25 mouse cellular contexts compared by ENCODE assay signal in the genomic region with DNA sequence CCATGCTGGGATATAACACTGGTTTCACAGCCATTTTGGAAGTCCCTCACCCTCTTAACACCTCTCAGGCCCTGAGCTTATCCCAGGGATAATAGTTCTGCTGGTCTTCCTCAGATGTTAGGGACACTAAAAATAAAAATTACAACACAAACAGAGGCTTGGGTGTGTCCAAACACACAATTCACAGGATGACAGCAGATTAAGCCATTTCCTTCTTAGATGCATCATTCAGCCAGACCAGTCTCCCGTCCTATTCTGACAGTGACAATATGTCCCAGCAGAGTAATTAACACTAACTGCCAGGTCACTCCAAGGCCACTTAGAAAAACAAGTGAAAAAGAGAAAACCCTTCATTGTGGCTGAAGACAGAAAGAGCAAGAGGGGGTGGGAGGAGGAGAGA. TPM values are rescaled to one million over a fixed set of nuclear protein-coding genes. Genes with fewer than 3 reads are reported as not detected.
DNase-seq lines count a peak whose midpoint lies in the region; ATAC-seq and TF ChIP-seq lines count a peak whose summit lies in the region.
"Had no signal": no experiment of that assay in that cellular context is flagged by ENCODE, and none has a peak within 500 bp of the region (broad histone marks: within the 10 kb centered on the region; RNA-seq: fewer than 3 reads in every experiment).

No protein-coding gene starts in this region.

- intact Hi-C loops in heart, postnatal 25 days (cut with DNase I), result no loop called here

- H3K27ac ChIP-seq in kidney, postnatal 0 days, result 0 out of 2 replicates have a peak overlapping the region, but pooled peaks have one; percentile 22
- no peak overlapping the region for H3K27ac ChIP-seq in neural tube, embryonic 15.5 days (replicated peaks)
- H3K27ac ChIP-seq: embryonic facial prominence, embryonic 10.5 days; forebrain, embryonic 13.5 days; heart, embryonic 10.5 days; hindbrain, embryonic 10.5 days; hindbrain, embryonic 15.5 days had no signal

- WGBS in kidney, postnatal 0 days, result 7% methylated on average over 1 of the region's 1 CpGs
- 14% methylated on average over 1 of the region's 1 CpGs for WGBS in neural tube, embryonic 15.5 days

- DNase-seq in heart, adult 8-10 months (ENCODE audit: low spot score), result peak; percentile 1
- no peak for DNase-seq in heart, postnatal 25 days (ENCODE audit: low spot score)
- no peak for DNase-seq in kidney, postnatal 0 days (ENCODE audit: low spot score)
- DNase-seq in kidney, adult 18-20 months, result no peak
- peak; percentile 49 for DNase-seq in lung, postnatal 36 days
- no peak for DNase-seq in lung, adult 18-20 months
- no peak for DNase-seq in embryo, embryonic 10.5 days (ENCODE audit: low spot score)
- DNase-seq: adrenal gland, postnatal 10 days; cerebellum, adult 11-12 months; cerebellum, adult 9-11 months; cerebellum, postnatal 36 days; forebrain, postnatal 0 days; gastrocnemius, postnatal 25 days; heart, postnatal 10 days had no signal

- no peaks in the 10 kb centered on the region for H3K36me3 ChIP-seq in kidney, postnatal 0 days (ENCODE audit: insufficient read depth, low read length)
- H3K36me3 ChIP-seq in neural tube, embryonic 15.5 days, result no peaks in the 10 kb centered on the region
- H3K36me3 ChIP-seq: embryonic facial prominence, embryonic 10.5 days; heart, embryonic 10.5 days; hindbrain, embryonic 10.5 days; hindbrain, embryonic 15.5 days had no signal

- no peak for ATAC-seq in kidney, postnatal 0 days (replicated peaks; ENCODE audit: low FRiP score, low read depth)
- no peak for ATAC-seq in neural tube, embryonic 15.5 days (ENCODE audit: low FRiP score)
- ATAC-seq: forebrain, embryonic 13.5 days; forebrain, postnatal 0 days had no signal

- H3K27me3 ChIP-seq in kidney, postnatal 0 days (ENCODE audit: insufficient read depth, low read length), result no peaks in the 10 kb centered on the region
- 0 out of 2 replicates have a peak, but pooled peaks cover 6% of the 10 kb centered on the region for H3K27me3 ChIP-seq in neural tube, embryonic 15.5 days (replicated peaks)

- H3K4me1 ChIP-seq in kidney, postnatal 0 days (replicated peaks; ENCODE audit: insufficient read depth, low read length), result peaks cover 30% of the 10 kb centered on the region
- H3K4me1 ChIP-seq in neural tube, embryonic 15.5 days, result peaks cover 14% of the 10 kb centered on the region; the same call in 1 of the 2 replicates
- H3K4me1 ChIP-seq: forebrain, embryonic 13.5 days; heart, embryonic 10.5 days; hindbrain, embryonic 15.5 days had no signal

- peak overlapping the region; percentile 18; the same call in 1 of the 2 replicates for H3K4me2 ChIP-seq in kidney, postnatal 0 days (ENCODE audit: low read length)
- peak overlapping the region; percentile 17; the same call in 1 of the 2 replicates for H3K4me2 ChIP-seq in neural tube, embryonic 15.5 days
- H3K4me2 ChIP-seq: forebrain, embryonic 13.5 days; hindbrain, embryonic 15.5 days had no signal

- H3K9me3 ChIP-seq in kidney, postnatal 0 days (replicated peaks; ENCODE audit: low read length), result no peaks in the 10 kb centered on the region
- no peaks in the 10 kb centered on the region for H3K9me3 ChIP-seq in neural tube, embryonic 15.5 days (replicated peaks)
- H3K9me3 ChIP-seq: embryonic facial prominence, embryonic 10.5 days; forebrain, embryonic 13.5 days; heart, embryonic 10.5 days; hindbrain, embryonic 10.5 days; hindbrain, embryonic 15.5 days had no signal

- H3K4me3 ChIP-seq in kidney, postnatal 0 days (replicated peaks; ENCODE audit: low read depth, low read length), result no peak overlapping the region
- no peak overlapping the region for H3K4me3 ChIP-seq in neural tube, embryonic 15.5 days (replicated peaks)
- H3K4me3 ChIP-seq: embryonic facial prominence, embryonic 10.5 days; forebrain, embryonic 13.5 days; heart, embryonic 10.5 days; hindbrain, embryonic 10.5 days; hindbrain, embryonic 15.5 days had no signal

- no peak overlapping the region for H3K9ac ChIP-seq in kidney, postnatal 0 days (ENCODE audit: low read depth, low read length)
- no peak overlapping the region for H3K9ac ChIP-seq in neural tube, embryonic 15.5 days (replicated peaks)
- H3K9ac ChIP-seq: forebrain, embryonic 13.5 days; forebrain, postnatal 0 days; hindbrain, embryonic 15.5 days had no signal

- TF ChIP-seq CTCF in kidney, postnatal 0 days (IDR thresholded peaks at IDR 0.05; ENCODE audit: low read depth), result no peak

RNA-seq across cellular contexts. Expression of a gene that starts 8.2 kb away (rescaled TPM):
- not detected for total RNA-seq in heart, adult 8-10 months (2022)
- not detected for total RNA-seq in heart, postnatal 25 days (2021)
- polyA plus RNA-seq in kidney, postnatal 0 days (2015; fragmentation: Nextera tagmentation; extraction: Ambion mirVana), result 116 and 120 TPM in 2 replicates
- polyA plus RNA-seq in neural tube, embryonic 15.5 days (2015; fragmentation: Nextera tagmentation; extraction: Ambion mirVana), result 38.0 and 42.0 TPM in 2 replicates
- total RNA-seq: adrenal gland, postnatal 10 days; forebrain, postnatal 0 days; gastrocnemius, adult 18-20 months; gastrocnemius, postnatal 25 days; granulocyte monocyte progenitor cell, adult 5-6 weeks; heart, postnatal 10 days; MEL had no signal
- polyA plus RNA-seq: C2C12; heart, embryonic 14.5 days had no signal

Comparison
In these comparisons a context has a peak if more than half of its experiments do, and no peak if none do; other contexts are left out.
1. DNase-seq: peak in heart, adult 8-10 months (single experiment) and lung, postnatal 36 days (single experiment); none in heart, postnatal 25 days (single experiment), kidney, postnatal 0 days (single experiment), kidney, adult 18-20 months (single experiment), lung, adult 18-20 months (0 of 2) and embryo, embryonic 10.5 days (single experiment).